Mouse (Mus musculus): ENCODE results near the gene Plekhb2.

DNA sequence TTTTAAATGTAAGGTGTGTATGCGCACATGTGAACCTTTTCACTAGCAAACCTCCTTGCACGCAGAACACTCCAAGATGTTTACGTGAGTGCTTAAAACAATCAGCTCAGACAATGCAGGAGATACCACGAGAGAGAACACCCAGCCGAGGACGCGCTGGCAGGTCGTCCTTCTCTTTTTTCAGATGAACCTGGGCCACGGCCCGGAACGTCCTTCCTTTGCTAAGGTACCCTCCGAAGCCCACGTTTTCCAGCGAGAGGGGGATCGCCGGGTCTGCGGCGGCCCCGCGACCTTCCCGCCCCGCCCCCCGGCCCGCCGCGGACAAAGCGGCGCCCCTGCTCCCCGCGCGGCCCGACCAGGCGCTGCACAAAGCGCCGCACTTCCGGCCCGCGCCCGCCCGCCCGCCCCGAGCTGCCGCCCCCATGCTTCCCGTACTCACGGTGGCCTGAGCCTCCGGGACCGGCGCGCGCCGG, 7.4 kb upstream of the Plekhb2 start:
- TF ChIP-seq POLR2A (IDR thresholded peaks at IDR 0.05; ENCODE audit: borderline replicate concordance, insufficient read depth, low read length): no peak
- no peak for TF ChIP-seq CTCF (IDR thresholded peaks at IDR 0.05; ENCODE audit: borderline replicate concordance, insufficient read depth, low read depth, low read length)
